Mouse (Mus musculus) C2C12 (cell line): ENCODE results near the gene Gm10964. TPM values are rescaled to one million over a fixed set of nuclear protein-coding genes. Genes with fewer than 3 reads are reported as not detected.

Experiments used
- H3K27me3 ChIP-seq: one replicate; pipeline ENCODE4 v1.6.1; 2011; ENCODE audit not compliant: control insufficient read depth, insufficient read depth, insufficient read length
- H3K36me3 ChIP-seq: one replicate; pipeline ENCODE4 v1.6.1; 2011; ENCODE audit not compliant: control insufficient read depth, insufficient read depth
- H3K4me3 ChIP-seq: one replicate; pipeline ENCODE4 v1.5.1; 2011; ENCODE audit warnings: mild to moderate bottlenecking, control low read depth; ENCODE audit not compliant: poor library complexity, insufficient read depth, severe bottlenecking
- H3K79me2 ChIP-seq: one replicate; pipeline ENCODE4 v1.6.1; 2011; ENCODE audit not compliant: control insufficient read depth, insufficient read depth
- H3K79me3 ChIP-seq: one replicate; pipeline ENCODE4 v1.6.1; 2011; ENCODE audit warnings: low read depth, control low read depth
- H3ac ChIP-seq: one replicate; pipeline ENCODE3; 2011; ENCODE audit warnings: low read depth; ENCODE audit not compliant: control insufficient read depth, insufficient read length
- CEBPB ChIP-seq: IDR thresholded peaks from one replicate; pipeline ENCODE4 v1.6.1; 2011; ENCODE audit warnings: low read depth, mild to moderate bottlenecking, control low read depth, moderate library complexity
- CTCF ChIP-seq: IDR thresholded peaks from one replicate; pipeline ENCODE4 v1.5.1; 2011; ENCODE audit not compliant: control insufficient read depth, insufficient read depth, insufficient read length
- FOSL1 ChIP-seq: IDR thresholded peaks from one replicate; pipeline ENCODE4 v1.8.0; 2011; ENCODE audit warnings: mild to moderate bottlenecking, low read length; ENCODE audit not compliant: poor library complexity, insufficient read depth, severe bottlenecking
- MAX ChIP-seq: IDR thresholded peaks from one replicate; pipeline ENCODE4 v1.6.1; 2011; ENCODE audit warnings: mild to moderate bottlenecking, control low read depth
- MYOD1 ChIP-seq: IDR thresholded peaks from one replicate; pipeline ENCODE4 v1.6.1; 2011; ENCODE audit warnings: low read depth; ENCODE audit not compliant: control insufficient read depth, insufficient read length
- MYOG ChIP-seq: IDR thresholded peaks from one replicate; pipeline ENCODE4 v1.6.1; 2011; ENCODE audit not compliant: control insufficient read depth, insufficient read length; ENCODE audit errors: extremely low read depth
- USF1 ChIP-seq: IDR thresholded peaks from one replicate; pipeline ENCODE4 v1.6.1; 2011; ENCODE audit warnings: low read depth, mild to moderate bottlenecking, control low read depth, moderate library complexity
- polyA plus RNA-seq: library from polyadenylated mRNA; unstranded; fragments of >200 nt; fragmentation: generic; extraction: Trizol; gene quantifications from one replicate; pipeline ENCODE4 v1.2.1, GENCODE M21; 2012; ENCODE audit warnings: missing spikeins

Gm10964 gene
- polyA plus RNA-seq, 1 experiment, result not detected

DNA sequence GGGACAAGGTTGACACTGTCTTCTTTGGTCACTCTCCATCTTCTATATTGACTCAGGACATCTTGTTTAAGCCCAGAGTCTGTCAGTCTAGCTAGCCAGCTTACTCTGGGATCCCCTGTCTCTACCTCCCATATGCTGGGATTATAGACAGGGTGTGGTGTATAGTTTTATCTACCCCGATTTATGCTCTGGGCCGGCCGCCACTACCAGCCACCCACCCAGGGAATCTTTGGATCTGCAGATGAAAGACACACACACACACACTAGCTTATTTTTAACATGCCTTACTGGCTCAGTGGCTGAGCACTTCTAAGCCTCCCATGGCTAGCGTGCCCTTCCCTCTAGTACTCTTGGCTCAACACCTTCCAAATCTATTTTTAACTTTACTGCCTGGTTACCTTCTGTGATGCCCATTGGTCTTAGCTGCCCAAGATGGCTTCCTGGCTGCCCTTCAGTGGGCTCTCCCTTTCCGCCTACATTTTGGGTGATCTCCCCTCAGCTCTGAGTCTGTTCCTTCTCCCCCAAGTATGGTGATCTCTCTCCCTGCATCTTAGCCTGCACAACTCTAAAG is 29.6 kb upstream of the Gm10964 start:
- no peak for TF ChIP-seq FOSL1
- TF ChIP-seq CTCF, result no peak
- no peak for TF ChIP-seq MYOD1
- no peak for TF ChIP-seq MAX
- TF ChIP-seq MYOG, result no peak
- TF ChIP-seq USF1, result no peak
- no peak for TF ChIP-seq CEBPB
- no peaks in the 10 kb centered on the region for H3K79me2 ChIP-seq
- H3K4me3 ChIP-seq, result no peak overlapping the region
- H3K79me3 ChIP-seq, result no peaks in the 10 kb centered on the region
- H3K36me3 ChIP-seq, result no peaks in the 10 kb centered on the region
- no peaks in the 10 kb centered on the region for H3K27me3 ChIP-seq
- no peak overlapping the region for H3ac ChIP-seq

DNA sequence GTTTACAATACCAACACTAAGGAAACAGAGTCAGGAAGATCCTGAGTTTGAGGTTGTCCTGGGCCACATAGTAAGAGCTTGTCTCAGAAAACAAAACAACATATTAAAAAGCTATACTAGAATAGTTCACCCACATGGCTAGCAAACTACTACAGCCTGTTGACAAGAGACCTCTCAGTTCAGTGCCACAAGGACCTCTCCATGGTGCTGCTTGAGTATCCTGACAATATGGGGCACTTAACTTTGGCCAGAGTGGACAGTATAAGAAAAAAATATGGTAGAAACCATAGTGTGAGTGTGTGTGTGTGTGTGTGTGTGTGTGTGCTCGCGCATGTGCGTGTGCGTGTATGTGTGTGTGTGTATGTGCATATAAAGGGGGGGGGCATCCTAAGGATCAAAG is 27.0 kb upstream of the Gm10964 start:
- no peaks in the 10 kb centered on the region for H3K79me2 ChIP-seq
- H3ac ChIP-seq, result no peak overlapping the region
- TF ChIP-seq MYOD1 (no peak), USF1 (no peak), MYOG (no peak), MAX (no peak), CEBPB (no peak), FOSL1 (no peak), CTCF (no peak)
- H3K4me3 ChIP-seq, result no peak overlapping the region
- no peaks in the 10 kb centered on the region for H3K27me3 ChIP-seq
- H3K79me3 ChIP-seq, result no peaks in the 10 kb centered on the region
- no peaks in the 10 kb centered on the region for H3K36me3 ChIP-seq

DNA sequence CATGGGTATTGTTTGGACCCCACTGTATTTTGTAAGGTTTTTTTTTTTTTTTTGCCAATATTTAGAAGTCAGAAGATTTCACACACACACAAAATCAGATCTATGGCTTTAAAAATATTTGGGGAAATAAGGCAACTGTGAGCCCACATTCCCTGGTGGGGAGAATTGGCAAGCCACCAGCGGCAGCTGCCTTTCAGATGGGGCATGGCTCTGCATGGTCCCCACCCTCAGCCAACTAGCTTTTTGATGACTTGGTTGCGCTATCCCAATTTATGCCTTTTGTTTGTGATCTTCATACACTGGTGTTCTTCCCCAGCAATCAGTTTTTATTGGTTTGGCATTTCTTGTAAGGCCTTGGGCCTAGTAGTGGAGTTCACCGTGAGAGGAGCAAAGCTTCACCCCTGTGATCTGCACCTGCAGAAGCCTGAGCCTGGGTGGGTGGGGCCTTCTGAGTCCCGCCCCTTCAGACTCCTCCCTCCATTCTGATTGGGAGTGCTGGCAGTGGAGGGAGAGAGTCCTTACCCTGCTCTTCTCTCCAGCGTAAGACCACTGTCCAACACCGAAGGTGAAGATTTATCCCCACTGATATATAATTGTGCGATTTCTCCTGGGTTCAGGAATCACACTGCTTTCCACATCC is 24.8 kb upstream of the Gm10964 start:
- H3K79me2 ChIP-seq, result no peaks in the 10 kb centered on the region
- H3K36me3 ChIP-seq, result no peaks in the 10 kb centered on the region
- no peaks in the 10 kb centered on the region for H3K79me3 ChIP-seq
- TF ChIP-seq MYOG, result no peak
- TF ChIP-seq MAX, result no peak
- no peak for TF ChIP-seq MYOD1
- no peak for TF ChIP-seq CTCF
- no peak for TF ChIP-seq USF1
- no peak for TF ChIP-seq CEBPB
- TF ChIP-seq FOSL1, result no peak
- no peak overlapping the region for H3K4me3 ChIP-seq
- no peak overlapping the region for H3ac ChIP-seq
- H3K27me3 ChIP-seq, result no peaks in the 10 kb centered on the region

DNA sequence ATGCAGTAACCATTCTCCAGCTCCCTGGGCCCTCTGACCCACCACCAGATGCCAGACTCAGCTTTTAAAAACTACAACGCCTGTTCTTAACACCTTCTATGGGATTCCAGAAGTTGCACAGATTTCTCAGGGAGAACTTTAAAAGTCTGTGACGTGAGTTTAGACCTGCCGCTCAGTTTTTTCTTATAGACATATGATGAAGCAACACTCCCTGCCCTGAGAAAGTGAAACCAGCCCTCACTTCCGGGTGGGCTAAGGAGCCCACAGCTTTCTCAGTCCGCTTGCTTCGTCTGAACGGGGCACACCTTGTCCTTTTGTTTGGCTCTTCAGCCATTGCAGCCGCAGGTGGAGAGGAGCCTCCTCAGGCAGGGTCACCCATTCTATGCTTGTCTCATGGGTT is 24.2 kb upstream of the Gm10964 start:
- Histone ChIP-seq H3K79me3 (no peaks in the 10 kb centered on the region), H3ac (no peak overlapping the region), H3K79me2 (no peaks in the 10 kb centered on the region), H3K4me3 (no peak overlapping the region), H3K36me3 (no peaks in the 10 kb centered on the region), H3K27me3 (no peaks in the 10 kb centered on the region)
- TF ChIP-seq MYOG, result no peak
- TF ChIP-seq CEBPB, result no peak

DNA sequence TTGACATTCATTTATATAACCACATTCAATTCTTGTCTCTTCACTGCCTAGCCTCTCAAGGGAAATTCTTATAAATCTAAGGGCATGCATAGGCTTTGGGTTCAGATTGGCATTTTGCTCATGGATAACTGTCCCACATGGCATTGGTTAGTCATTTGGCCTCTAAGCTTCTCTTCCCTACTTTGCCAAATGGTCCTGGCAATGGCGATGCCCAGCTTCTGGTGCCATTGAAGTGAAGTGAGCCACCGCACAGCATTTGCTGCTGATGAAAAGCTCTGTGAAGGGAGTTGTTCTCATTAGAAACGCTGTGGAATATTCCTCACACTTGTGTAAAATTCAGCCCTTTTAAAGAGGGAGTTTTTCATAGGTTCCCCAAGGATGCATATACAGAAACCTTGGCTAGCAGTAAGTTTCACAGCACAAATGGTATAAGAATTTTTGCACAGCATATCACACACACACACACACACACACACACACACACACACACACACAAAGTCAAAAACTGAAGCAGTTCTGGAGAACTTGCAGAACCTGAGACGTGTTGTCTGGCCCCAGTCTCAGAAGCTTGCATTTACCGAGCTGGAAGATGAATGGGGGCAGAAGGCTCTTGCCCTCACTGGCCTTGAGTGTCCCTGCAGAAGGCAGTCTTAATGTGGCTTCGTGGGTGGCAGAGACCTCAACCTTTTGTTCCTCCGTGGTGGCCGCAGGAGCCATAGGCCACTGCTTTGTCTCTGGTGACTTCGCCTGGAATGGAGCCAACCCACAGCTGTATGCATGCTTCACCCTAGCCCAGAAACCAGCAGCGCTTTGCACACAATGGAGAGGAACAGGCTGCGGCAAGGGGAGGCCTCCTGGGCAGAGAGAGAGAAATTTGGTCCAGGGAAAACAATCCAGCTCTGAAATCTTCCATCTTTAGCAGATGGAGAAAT is 23.1 kb upstream of the Gm10964 start:
- TF ChIP-seq CTCF (no peak), MYOD1 (no peak), MYOG (no peak), MAX (no peak), USF1 (no peak), FOSL1 (no peak), CEBPB (no peak)
- H3K79me3 ChIP-seq, result no peaks in the 10 kb centered on the region

More for the DNA sequence above, 23.1 kb upstream of the Gm10964 start:
- Histone ChIP-seq H3K79me2 (no peaks in the 10 kb centered on the region), H3ac (no peak overlapping the region), H3K36me3 (no peaks in the 10 kb centered on the region), H3K4me3 (no peak overlapping the region), H3K27me3 (no peaks in the 10 kb centered on the region)
